20 mouse cellular contexts compared by ENCODE assay signal in the genomic region with DNA sequence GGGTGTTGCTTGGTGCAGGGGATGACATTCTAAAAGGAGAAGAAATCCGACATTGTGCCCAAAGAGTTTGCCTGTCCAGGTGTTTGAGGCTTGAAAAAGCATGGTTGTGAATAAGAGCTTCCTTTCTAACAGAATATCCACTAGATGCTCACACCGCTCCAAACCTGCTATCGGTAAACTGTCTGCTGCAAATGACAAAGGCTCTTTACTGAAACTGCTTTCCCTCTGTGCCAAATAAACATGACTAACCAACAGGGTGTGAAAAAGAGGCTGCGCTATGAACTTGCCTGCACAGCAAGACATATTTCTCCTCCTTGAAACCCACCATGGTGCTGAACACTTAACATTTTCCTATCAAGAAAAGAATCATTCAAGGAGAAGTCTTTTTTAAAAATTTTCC. TPM values are rescaled to one million over a fixed set of nuclear protein-coding genes. Genes with fewer than 3 reads are reported as not detected.
A peak's percentile ranks its signal among the peaks of the same experiment; 100 is the strongest.
DNase-seq lines count a peak whose midpoint lies in the region; ATAC-seq lines count a peak whose summit lies in the region.
"Had no signal": no experiment of that assay in that cellular context is flagged by ENCODE, and none has a peak within 500 bp of the region (broad histone marks: within the 10 kb centered on the region; RNA-seq: fewer than 3 reads in every experiment).

No protein-coding gene starts in this region.

- ATAC-seq in frontal cortex, adult (ENCODE audit: low TSS enrichment): peak; percentile 51
- ATAC-seq in monocyte, adult 5-6 weeks (replicated peaks; ENCODE audit: insufficient number of reproducible peaks, low FRiP score, low TSS enrichment, poor library complexity, severe bottlenecking): no peak
- ATAC-seq: inflammation-experienced regulatory T-cells, adult 6 months; midbrain, embryonic 13.5 days had no signal

- DNase-seq in adrenal gland, adult 2 months: peak; percentile 5
- DNase-seq in adrenal gland, adult 18-20 months (ENCODE audit: low spot score in 2 of 2): no peak
- no peak for DNase-seq in frontal cortex, postnatal 25 days (ENCODE audit: low spot score in 2 of 2)
- DNase-seq in cerebellum, adult 9-11 months: peak; percentile 38
- DNase-seq in telencephalon, adult 2 months (ENCODE audit: low read depth, low spot score): peak; percentile 33
- DNase-seq: adrenal gland, postnatal 14 days; forebrain, postnatal 0 days; heart, adult 2 months; heart, postnatal 4 days; kidney, adult 18-20 months; kidney, postnatal 25 days; liver, embryonic 13.5 days; lung, adult 18-20 months; retina, postnatal 1 day; right cerebral cortex, postnatal 14 days; thymus, postnatal 14 days had no signal

RNA-seq across cellular contexts. Expression of a gene that starts 27.2 kb away (rescaled TPM):
- total RNA-seq in adrenal gland, adult 2 months (2021): 10 to 100 TPM; 74.8 to 78.0 TPM
- polyA plus RNA-seq in adrenal gland, adult 2 months (2012; rRNA removed): 23.5 and 54.9 TPM in 2 replicates
- 10 to 100 TPM; 67.5 to 76.6 TPM for total RNA-seq in adrenal gland, adult 18-20 months (2021)
- 51.4 to 79.7 TPM (median 64.7 TPM) in 3 replicates for total RNA-seq in monocyte, adult 5-6 weeks (2017)

Comparison
In these comparisons a context has a peak if more than half of its experiments do, and no peak if none do; other contexts are left out.
1. DNase-seq: peak in adrenal gland, adult 2 months (single experiment), cerebellum, adult 9-11 months (single experiment) and telencephalon, adult 2 months (single experiment); none in adrenal gland, adult 18-20 months (0 of 2) and frontal cortex, postnatal 25 days (0 of 2).